Mouse (Mus musculus) cerebellum, adult 2 months (tissue): ENCODE measurements around the gene Cc2d2b. TPM values are rescaled to one million over a fixed set of nuclear protein-coding genes. Genes with fewer than 3 reads are reported as not detected.
A peak's percentile ranks its signal among the peaks of the same experiment; 100 is the strongest.

Experiments used
- DNase-seq, 2 experiments: peaks; one replicate each; pipeline ENCODE4 v3.0.0; 2021
- H3K27ac ChIP-seq: fragments of 200-500 bp; 2 replicates; pipeline ENCODE4 v1.5.1; 2012; ENCODE audit warnings: low read length, control low read depth, inconsistent platforms; ENCODE audit not compliant: insufficient read depth
- H3K27me3 ChIP-seq: fragments of 200-500 bp; 2 replicates; pipeline ENCODE4 v1.6.1; 2012; ENCODE audit warnings: inconsistent platforms, mild to moderate bottlenecking, low read length, moderate library complexity; ENCODE audit not compliant: control insufficient read depth, insufficient read depth
- H3K4me1 ChIP-seq: fragments of 200-500 bp; 2 replicates; pipeline ENCODE4 v1.6.1; 2011; ENCODE audit warnings: low read length; ENCODE audit not compliant: control insufficient read depth, insufficient read depth
- H3K4me3 ChIP-seq: fragments of 200-500 bp; replicated peaks from 2 replicates; pipeline ENCODE3; 2011; ENCODE audit warnings: mild to moderate bottlenecking, low read depth, low read length, control low read depth; ENCODE audit not compliant: insufficient read depth
- CTCF ChIP-seq: fragments of 200-500 bp; IDR thresholded peaks from 2 replicates; pipeline ENCODE4 v1.5.1; 2011; ENCODE audit warnings: low read depth, mild to moderate bottlenecking, control low read depth, low read length, moderate library complexity, borderline replicate concordance; ENCODE audit not compliant: insufficient read depth
- POLR2A ChIP-seq: fragments of 200-500 bp; IDR thresholded peaks from 2 replicates; pipeline ENCODE4 v1.6.1; 2011; ENCODE audit warnings: low read length, control low read depth, borderline replicate concordance; ENCODE audit not compliant: insufficient read depth
- WGBS: fragments of 180-500 bp; shearing (Covaris S2); methylation state at CpG from one replicate; pipeline ENCODE4 v1.1.7; 2018; 5-methylcytosine and 5-hydroxymethylcytosine counted together
- polyA plus RNA-seq: library from polyadenylated mRNA; depleted of rRNA; stranded (reverse); fragments of >200 nt; gene quantifications from 2 replicates; pipeline ENCODE4 v1.2.3, GENCODE M21; 2012

Cc2d2b gene
- polyA plus RNA-seq, 1 experiment = 0.07 TPM

DNA sequence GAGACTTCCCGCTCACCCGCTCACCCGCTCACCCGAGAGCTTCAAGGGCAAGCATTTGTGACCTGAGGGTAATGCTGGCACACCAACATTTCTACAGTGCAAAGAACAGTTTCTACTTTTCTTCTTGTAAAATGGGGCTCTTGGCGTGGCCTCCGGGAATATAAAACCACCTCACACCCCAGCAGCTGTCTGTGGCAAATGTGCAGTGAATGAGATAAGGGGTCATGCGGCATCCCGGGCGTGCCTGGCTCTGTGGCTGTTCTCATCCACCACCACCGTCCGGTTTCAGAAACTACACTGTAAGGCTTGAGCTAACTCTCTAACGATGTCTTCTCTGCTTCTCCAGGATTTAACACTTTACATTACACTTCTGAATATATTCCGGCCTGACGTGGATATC, 64.8 kb downstream of the Cc2d2b start:
- WGBS = 89% methylated on average over 14 of the region's 14 CpGs

GRCm38 (mm10) chr19:40815645-40816183, 67.2 kb downstream of the Cc2d2b start:
- no peaks in the 10 kb centered on the region for H3K4me1 ChIP-seq
- 88% methylated on average over 7 of the region's 7 CpGs for WGBS

More for the DNA sequence above, 64.8 kb downstream of the Cc2d2b start:
- TF ChIP-seq POLR2A (no peak), CTCF (no peak)
- no peak overlapping the region for H3K4me3 ChIP-seq
- no peaks in the 10 kb centered on the region for H3K4me1 ChIP-seq
- no peak for DNase-seq
- H3K27me3 ChIP-seq = no peaks in the 10 kb centered on the region
- no peak overlapping the region for H3K27ac ChIP-seq

GRCm38 (mm10) chr19:40817901-40818532, 69.5 kb downstream of the Cc2d2b start:
- no peaks in the 10 kb centered on the region for H3K4me1 ChIP-seq
- no peak overlapping the region for H3K27ac ChIP-seq
- no peaks in the 10 kb centered on the region for H3K27me3 ChIP-seq
- 88% methylated on average over 6 of the region's 6 CpGs for WGBS
- no peak for DNase-seq
- no peak for TF ChIP-seq CTCF
- no peak for TF ChIP-seq POLR2A
- no peak overlapping the region for H3K4me3 ChIP-seq

More at GRCm38 (mm10) chr19:40815645-40816183, 67.2 kb downstream of the Cc2d2b start:
- no peak for DNase-seq
- H3K27ac ChIP-seq = no peak overlapping the region
- no peak overlapping the region for H3K4me3 ChIP-seq
- TF ChIP-seq POLR2A = no peak
- TF ChIP-seq CTCF = no peak
- H3K27me3 ChIP-seq = no peaks in the 10 kb centered on the region

DNA sequence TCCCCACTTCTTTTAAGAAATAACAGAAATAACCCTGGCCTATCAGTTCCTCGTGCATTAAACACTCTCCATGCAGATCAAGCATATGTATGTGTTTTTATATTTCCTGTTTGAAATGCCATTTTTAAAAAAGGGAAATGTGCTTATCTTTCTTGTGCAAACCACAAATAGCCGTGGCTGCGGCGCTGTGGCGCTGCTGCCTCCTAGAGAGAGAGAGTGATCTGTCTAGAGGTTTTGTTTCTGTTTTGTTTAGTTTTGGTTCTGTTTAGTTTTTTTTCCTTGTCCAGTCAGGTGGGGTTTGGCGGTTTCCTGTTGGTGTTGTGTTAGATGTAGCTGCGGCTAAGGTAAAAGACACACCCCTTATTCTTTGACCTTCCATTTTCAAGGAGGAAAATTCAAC, 70.2 kb downstream of the Cc2d2b start:
- WGBS = 81% methylated on average over 7 of the region's 7 CpGs
- Histone ChIP-seq H3K4me3 (no peak overlapping the region), H3K27ac (no peak overlapping the region), H3K27me3 (no peaks in the 10 kb centered on the region), H3K4me1 (no peaks in the 10 kb centered on the region)
- TF ChIP-seq CTCF (no peak), POLR2A (no peak)
- DNase-seq = no peak

- 75% methylated on average over 4 of the region's 4 CpGs for WGBS
- no peaks in the 10 kb centered on the region for H3K4me1 ChIP-seq
- no peak overlapping the region for H3K27ac ChIP-seq
- no peaks in the 10 kb centered on the region; the same call in 1 of the 2 replicates for H3K27me3 ChIP-seq
- TF ChIP-seq CTCF (no peak), POLR2A (no peak)
- no peak overlapping the region for H3K4me3 ChIP-seq
- no peak for DNase-seq
Observed at GRCm38 (mm10) chr19:40821306-40821825, 72.8 kb downstream of the Cc2d2b start.

DNA sequence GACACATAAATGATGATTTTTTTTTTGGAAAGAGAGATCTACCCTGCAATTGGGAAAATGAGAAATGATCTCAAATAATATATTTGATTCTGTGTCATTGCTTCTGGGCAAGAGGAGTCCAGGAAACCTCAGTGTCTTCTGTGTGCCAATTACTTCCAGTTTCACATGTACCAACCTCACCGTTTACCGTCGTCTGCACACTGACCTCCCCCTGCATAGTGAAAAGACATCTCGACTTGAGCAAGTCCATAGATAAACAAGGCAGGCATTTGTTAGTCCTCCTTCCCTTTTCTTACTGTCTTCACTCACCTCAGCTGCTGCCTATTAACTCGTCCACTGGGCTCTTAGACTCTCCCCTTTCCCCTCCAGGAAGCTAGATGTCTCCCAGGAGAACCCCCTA, 77.1 kb downstream of the Cc2d2b start:
- H3K27me3 ChIP-seq = no peaks in the 10 kb centered on the region; the same call in 1 of the 2 replicates
- H3K4me1 ChIP-seq = no peaks in the 10 kb centered on the region
- no peak for TF ChIP-seq POLR2A
- no peak for TF ChIP-seq CTCF
- no peak overlapping the region for H3K27ac ChIP-seq
- no peak for DNase-seq
- 74% methylated on average over 5 of the region's 5 CpGs for WGBS
- no peak overlapping the region for H3K4me3 ChIP-seq

DNA sequence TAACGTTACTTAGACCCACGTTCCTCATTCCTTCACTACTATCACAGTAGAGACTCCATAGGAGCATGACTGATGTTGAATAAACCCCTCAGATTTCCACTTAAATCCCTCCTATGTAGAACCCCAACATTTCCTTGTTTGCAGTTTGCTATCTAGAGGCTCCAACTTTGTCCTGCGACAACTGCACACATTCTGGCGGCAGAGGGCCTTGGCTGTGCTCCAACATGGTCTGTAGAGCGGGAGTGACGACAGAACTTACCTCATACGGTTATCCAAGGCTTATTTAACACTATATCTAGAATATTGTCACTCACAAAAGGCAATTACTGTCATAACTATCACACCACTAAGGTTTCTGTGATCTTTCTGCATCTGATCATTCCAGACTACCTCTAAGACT, 78.2 kb downstream of the Cc2d2b start:
- Histone ChIP-seq H3K4me3 (no peak overlapping the region), H3K27me3 (no peaks in the 10 kb centered on the region; the same call in 1 of the 2 replicates), H3K4me1 (no peaks in the 10 kb centered on the region), H3K27ac (no peak overlapping the region)
- DNase-seq = no peak
- whole genome bisulfite sequencing = 27% methylated on average over 7 of the region's 7 CpGs
- no peak for TF ChIP-seq CTCF
- no peak for TF ChIP-seq POLR2A

GRCm38 (mm10) chr19:40830198-40830597, 81.6 kb downstream of the Cc2d2b start:
- H3K27ac ChIP-seq = no peak overlapping the region
- TF ChIP-seq CTCF (no peak), POLR2A (no peak)
- peak in 1 of 2 experiments; percentile 13 for DNase-seq
- H3K4me3 ChIP-seq = peak overlapping the region; percentile 10
- WGBS = 64% methylated on average over 7 of the region's 7 CpGs
- H3K27me3 ChIP-seq = no peaks in the 10 kb centered on the region; the same call in 1 of the 2 replicates
- H3K4me1 ChIP-seq = 0 out of 2 replicates have a peak, but pooled peaks cover 2% of the 10 kb centered on the region
